Comparison of ENCODE assay signal across 7 mouse cellular contexts in genomic region chr7:126883731-126884181, GRCm38 (mm10). TPM values are rescaled to one million over a fixed set of nuclear protein-coding genes. Genes with fewer than 3 reads are reported as not detected.
A peak's percentile ranks its signal among the peaks of the same experiment; 100 is the strongest.
DNase-seq lines count a peak whose midpoint lies in the region; ATAC-seq and TF ChIP-seq lines count a peak whose summit lies in the region.

No protein-coding gene starts in this region.

- peaks cover 28% of the 10 kb centered on the region for H3K36me3 ChIP-seq in embryonic facial prominence, embryonic 10.5 days (replicated peaks)
- H3K36me3 ChIP-seq in hindbrain, embryonic 13.5 days: peaks cover 18% of the 10 kb centered on the region
- peaks cover 34% of the 10 kb centered on the region for H3K36me3 ChIP-seq in liver, postnatal 0 days (replicated peaks; ENCODE audit: insufficient read depth, low read length)

- H3K27me3 ChIP-seq in embryonic facial prominence, embryonic 10.5 days (replicated peaks; ENCODE audit: low read depth, poor library complexity, severe bottlenecking): no peaks in the 10 kb centered on the region
- no peaks in the 10 kb centered on the region for H3K27me3 ChIP-seq in hindbrain, embryonic 13.5 days
- no peaks in the 10 kb centered on the region for H3K27me3 ChIP-seq in liver, postnatal 0 days (ENCODE audit: insufficient read depth, low read length)

- peak; percentile 38 to 54 for DNase-seq in spleen, postnatal 10 days (ENCODE audit: low spot score in 2 of 2)
- DNase-seq in spleen, postnatal 14 days (ENCODE audit: low spot score in 2 of 2): no peak
- peak; percentile 51 for DNase-seq in embryonic facial prominence, embryonic 10.5 days (ENCODE audit: low spot score)
- peak; percentile 32 for DNase-seq in liver, postnatal 0 days
- DNase-seq in testis, postnatal 10 days (ENCODE audit: low spot score): peak; percentile 47
- DNase-seq in left cerebral cortex, adult 9 months (ENCODE audit: low spot score in 2 of 2): no peak

- peaks cover 42% of the 10 kb centered on the region for H3K4me1 ChIP-seq in embryonic facial prominence, embryonic 10.5 days
- H3K4me1 ChIP-seq in hindbrain, embryonic 13.5 days (replicated peaks): peaks cover 40% of the 10 kb centered on the region
- H3K4me1 ChIP-seq in liver, postnatal 0 days (ENCODE audit: insufficient read depth): peaks cover 31% of the 10 kb centered on the region

- no peak for TF ChIP-seq CTCF in liver, postnatal 0 days (IDR thresholded peaks at IDR 0.05; ENCODE audit: low read depth)

- peak overlapping the region; percentile 90 for H3K4me3 ChIP-seq in embryonic facial prominence, embryonic 10.5 days
- peak overlapping the region; percentile 92 for H3K4me3 ChIP-seq in hindbrain, embryonic 13.5 days
- peak overlapping the region; percentile 85 for H3K4me3 ChIP-seq in liver, postnatal 0 days (ENCODE audit: low read depth, low read length)

- peak overlapping the region; percentile 100 for H3K4me2 ChIP-seq in hindbrain, embryonic 13.5 days
- peak overlapping the region; percentile 100 for H3K4me2 ChIP-seq in liver, postnatal 0 days (ENCODE audit: low read depth, low read length)

- H3K27ac ChIP-seq in embryonic facial prominence, embryonic 10.5 days (replicated peaks): peak overlapping the region; percentile 92
- H3K27ac ChIP-seq in hindbrain, embryonic 13.5 days: peak overlapping the region; percentile 96
- peak overlapping the region; percentile 88 for H3K27ac ChIP-seq in liver, postnatal 0 days (ENCODE audit: low read depth)

- no peaks in the 10 kb centered on the region for H3K9me3 ChIP-seq in embryonic facial prominence, embryonic 10.5 days
- no peaks in the 10 kb centered on the region for H3K9me3 ChIP-seq in hindbrain, embryonic 13.5 days
- H3K9me3 ChIP-seq in liver, postnatal 0 days (ENCODE audit: low read length): no peaks in the 10 kb centered on the region

- WGBS in embryonic facial prominence, embryonic 10.5 days: 0% methylated on average over 15 of the region's 15 CpGs
- 0% methylated on average over 15 of the region's 15 CpGs for WGBS in hindbrain, embryonic 13.5 days
- 2% methylated on average over 15 of the region's 15 CpGs for WGBS in liver, postnatal 0 days (ENCODE audit: insufficient replicate concordance)

- ATAC-seq in hindbrain, embryonic 13.5 days (ENCODE audit: low FRiP score): no peak
- ATAC-seq in liver, postnatal 0 days: no peak

- H3K9ac ChIP-seq in hindbrain, embryonic 13.5 days: peak overlapping the region; percentile 96
- H3K9ac ChIP-seq in liver, postnatal 0 days (replicated peaks): peak overlapping the region; percentile 92

- TF ChIP-seq EP300 in liver, postnatal 0 days (IDR thresholded peaks at IDR 0.05; ENCODE audit: low read depth): no peak

RNA-seq across cellular contexts. Expression of gene Taok2, which starts 0.7 kb away (rescaled TPM):
- polyA plus RNA-seq in embryonic facial prominence, embryonic 10.5 days (2016; fragmentation: Nextera tagmentation; extraction: Ambion mirVana): 55.3 and 56.9 TPM in 2 replicates
- 57.2 and 57.4 TPM in 2 replicates for polyA plus RNA-seq in hindbrain, embryonic 13.5 days (2015; fragmentation: Nextera tagmentation; extraction: Ambion mirVana)
- polyA plus RNA-seq in liver, postnatal 0 days (2015; fragmentation: Nextera tagmentation; extraction: Ambion mirVana): 7.5 and 8.7 TPM in 2 replicates

RNA-seq across cellular contexts. Expression of gene Ino80e, which starts 21.6 kb away (rescaled TPM):
- 114 and 118 TPM in 2 replicates for polyA plus RNA-seq in embryonic facial prominence, embryonic 10.5 days (2016; fragmentation: Nextera tagmentation; extraction: Ambion mirVana)
- polyA plus RNA-seq in hindbrain, embryonic 13.5 days (2015; fragmentation: Nextera tagmentation; extraction: Ambion mirVana): 81.8 and 89.4 TPM in 2 replicates
- 17.2 and 20.6 TPM in 2 replicates for polyA plus RNA-seq in liver, postnatal 0 days (2015; fragmentation: Nextera tagmentation; extraction: Ambion mirVana)

RNA-seq across cellular contexts. Expression of gene Hirip3, which starts 22.0 kb away (rescaled TPM):
- polyA plus RNA-seq in embryonic facial prominence, embryonic 10.5 days (2016; fragmentation: Nextera tagmentation; extraction: Ambion mirVana): 49.3 and 57.0 TPM in 2 replicates
- 20.2 and 25.7 TPM in 2 replicates for polyA plus RNA-seq in hindbrain, embryonic 13.5 days (2015; fragmentation: Nextera tagmentation; extraction: Ambion mirVana)
- 6.5 and 7.2 TPM in 2 replicates for polyA plus RNA-seq in liver, postnatal 0 days (2015; fragmentation: Nextera tagmentation; extraction: Ambion mirVana)

RNA-seq across cellular contexts. Expression of gene Doc2a, which starts 36.5 kb away (rescaled TPM):
- polyA plus RNA-seq in embryonic facial prominence, embryonic 10.5 days (2016; fragmentation: Nextera tagmentation; extraction: Ambion mirVana): 3.1 and 5.5 TPM in 2 replicates
- 7.1 and 9.3 TPM in 2 replicates for polyA plus RNA-seq in hindbrain, embryonic 13.5 days (2015; fragmentation: Nextera tagmentation; extraction: Ambion mirVana)
- not detected in 2 replicates for polyA plus RNA-seq in liver, postnatal 0 days (2015; fragmentation: Nextera tagmentation; extraction: Ambion mirVana)

RNA-seq across cellular contexts. Expression of gene Tmem219, which starts 39.0 kb away (rescaled TPM):
- polyA plus RNA-seq in embryonic facial prominence, embryonic 10.5 days (2016; fragmentation: Nextera tagmentation; extraction: Ambion mirVana): 16.7 and 21.3 TPM in 2 replicates
- polyA plus RNA-seq in hindbrain, embryonic 13.5 days (2015; fragmentation: Nextera tagmentation; extraction: Ambion mirVana): 26.3 and 28.4 TPM in 2 replicates
- polyA plus RNA-seq in liver, postnatal 0 days (2015; fragmentation: Nextera tagmentation; extraction: Ambion mirVana): 35.6 and 38.4 TPM in 2 replicates

Comparison
In these comparisons a context has a peak if more than half of its experiments do, and no peak if none do; other contexts are left out.
1. DNase-seq: peak in spleen, postnatal 10 days (2 of 2), embryonic facial prominence, embryonic 10.5 days (single experiment), liver, postnatal 0 days (single experiment) and testis, postnatal 10 days (single experiment); none in spleen, postnatal 14 days (0 of 2) and left cerebral cortex, adult 9 months (0 of 2).
2. Peak in every context shown above with its lines, with median percentiles within 50 percentile points of each other: H3K27ac ChIP-seq and H3K4me3 ChIP-seq.